Mouse (Mus musculus) lung, postnatal 0 days (tissue): Measurements from ENCODE around the gene Upp2. TPM values are rescaled to one million over a fixed set of nuclear protein-coding genes. Genes with fewer than 3 reads are reported as not detected.

Source experiments
- ATAC-seq: fragments of 200-750 bp; cut with Nextera tagmentation; 2 replicates; pipeline ENCODE4 v1.8.0; 2017; ENCODE audit warnings: moderate library complexity
- DNase-seq: peaks from one replicate; pipeline ENCODE4 v3.0.0-alpha.2; 2016; ENCODE audit warnings: low spot score
- H3K27ac ChIP-seq: fragments of 300-500 bp; sonication (generic); 2 replicates; pipeline ENCODE4 v1.5.1; 2014; ENCODE audit warnings: antibody characterized with exemption, mild to moderate bottlenecking, low read length, mixed read lengths
- H3K27me3 ChIP-seq: fragments of 300-500 bp; sonication (generic); replicated peaks from 2 replicates; pipeline ENCODE4 v1.6.1; 2014; ENCODE audit warnings: low read length, mixed read lengths; ENCODE audit not compliant: insufficient read depth
- H3K36me3 ChIP-seq: fragments of 300-500 bp; sonication (generic); 2 replicates; pipeline ENCODE4 v1.6.1; 2014; ENCODE audit warnings: low read length, mixed read lengths; ENCODE audit not compliant: insufficient read depth
- H3K4me1 ChIP-seq: fragments of 300-500 bp; sonication (generic); 2 replicates; pipeline ENCODE4 v1.6.1; 2014; ENCODE audit warnings: antibody characterized with exemption, low read depth, low read length, mixed read lengths; ENCODE audit not compliant: insufficient read depth
- H3K4me2 ChIP-seq: fragments of 300-500 bp; sonication (generic); replicated peaks from 2 replicates; pipeline ENCODE4 v1.6.1; 2014; ENCODE audit warnings: low read depth, mild to moderate bottlenecking, low read length, moderate library complexity, mixed read lengths
- H3K4me3 ChIP-seq: fragments of 300-500 bp; sonication (generic); 2 replicates; pipeline ENCODE4 v1.5.1; 2014; ENCODE audit warnings: low read depth, low read length
- H3K9ac ChIP-seq: fragments of 300-500 bp; sonication (generic); replicated peaks from 2 replicates; pipeline ENCODE4 v1.6.1; 2014; ENCODE audit warnings: low read depth, mild to moderate bottlenecking
- H3K9me3 ChIP-seq: fragments of 300-500 bp; sonication (generic); 2 replicates; pipeline ENCODE4 v1.6.1; 2016; ENCODE audit warnings: low read length, mixed read lengths
- CTCF ChIP-seq: IDR thresholded peaks from 2 replicates; pipeline ENCODE4 v1.5.1; 2016; ENCODE audit warnings: antibody characterized with exemption, mild to moderate bottlenecking
- EP300 ChIP-seq: IDR thresholded peaks from 2 replicates; pipeline ENCODE4 v1.6.1; 2016; ENCODE audit warnings: antibody characterized with exemption, mild to moderate bottlenecking, control low read depth
- WGBS: fragments of 180-500 bp; shearing (Covaris S2); extraction: QIAGEN DNeasy Blood & Tissue Kit; methylation state at CpG from one replicate; pipeline ENCODE4 v1.1.7; 2014; 5-methylcytosine and 5-hydroxymethylcytosine counted together
- polyA plus RNA-seq: library from polyadenylated mRNA; unstranded; fragments of >200 nt; fragmentation: Nextera tagmentation; extraction: Ambion mirVana; gene quantifications from 2 replicates; pipeline ENCODE4 v1.2.1, GENCODE M21; 2015

Upp2 gene
- polyA plus RNA-seq, 1 experiment from 2014 or later = 6.4 TPM

DNA sequence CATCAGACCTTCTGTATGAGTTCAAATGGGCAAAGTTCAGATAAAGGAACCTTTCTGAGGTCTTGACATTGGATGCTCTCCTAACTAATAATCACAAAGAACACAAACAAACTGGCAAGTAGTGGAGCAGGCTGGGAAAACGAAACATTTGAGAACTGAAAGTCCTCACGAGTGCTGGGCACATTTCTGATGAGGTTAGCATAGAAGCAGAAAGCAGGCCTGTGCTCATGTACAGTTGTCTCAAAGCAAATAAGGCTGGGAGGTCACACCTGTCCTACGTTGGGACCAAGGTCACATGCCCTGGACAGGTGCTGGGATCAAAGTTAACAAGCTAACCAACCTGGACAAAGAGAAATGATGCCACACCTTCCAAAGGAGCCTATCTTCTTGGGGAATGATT, 187.6 kb downstream of the Upp2 start:
- H3K9me3 ChIP-seq = no peaks in the 10 kb centered on the region
- no peak for TF ChIP-seq CTCF
- no peak for TF ChIP-seq EP300
- no peak for DNase-seq
- 52% methylated on average over 3 of the region's 3 CpGs for WGBS
- H3K9ac ChIP-seq = no peak overlapping the region
- H3K27me3 ChIP-seq = no peaks in the 10 kb centered on the region
- H3K27ac ChIP-seq = no peak overlapping the region
- H3K4me3 ChIP-seq = no peak overlapping the region
- H3K4me1 ChIP-seq = no peaks in the 10 kb centered on the region
- no peak for ATAC-seq
- no peak overlapping the region for H3K4me2 ChIP-seq
- H3K36me3 ChIP-seq = no peaks in the 10 kb centered on the region

DNA sequence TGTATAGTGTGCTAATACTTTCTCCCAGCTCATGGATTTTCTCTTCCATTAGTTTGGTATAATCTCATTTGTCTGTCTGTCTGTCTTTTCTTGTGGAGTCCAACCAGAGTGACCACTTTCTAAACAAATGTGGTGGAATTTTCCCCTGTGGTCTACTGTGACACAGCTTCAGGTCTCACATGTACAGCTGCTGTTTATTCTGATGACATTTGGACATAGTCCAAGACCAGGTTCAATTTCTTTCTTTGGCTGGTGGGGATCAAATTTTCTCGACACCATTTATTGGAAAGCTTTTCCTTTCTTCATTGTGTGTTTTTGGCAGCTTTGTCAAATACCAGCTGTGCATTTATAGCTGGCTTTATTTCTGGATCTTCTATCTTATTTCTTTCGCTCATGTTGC, 191.0 kb downstream of the Upp2 start:
- Histone ChIP-seq H3K36me3 (no peaks in the 10 kb centered on the region), H3K9me3 (no peaks in the 10 kb centered on the region), H3K4me1 (no peaks in the 10 kb centered on the region), H3K27me3 (no peaks in the 10 kb centered on the region), H3K27ac (no peak overlapping the region), H3K4me3 (no peak overlapping the region), H3K9ac (no peak overlapping the region), H3K4me2 (no peak overlapping the region)
- DNase-seq (no peak), ATAC-seq (no peak)
- 75% methylated on average over 2 of the region's 2 CpGs for WGBS
- TF ChIP-seq CTCF (no peak), EP300 (no peak)

GRCm38 (mm10) chr2:58759676-58760075, 192.6 kb downstream of the Upp2 start:
- WGBS = 53% methylated on average over 5 of the region's 5 CpGs
- Histone ChIP-seq H3K4me3 (no peak overlapping the region), H3K4me2 (no peak overlapping the region), H3K27ac (no peak overlapping the region), H3K9me3 (no peaks in the 10 kb centered on the region), H3K27me3 (no peaks in the 10 kb centered on the region), H3K36me3 (no peaks in the 10 kb centered on the region), H3K4me1 (no peaks in the 10 kb centered on the region), H3K9ac (no peak overlapping the region)
- no peak for TF ChIP-seq CTCF
- no peak for TF ChIP-seq EP300
- no peak for ATAC-seq
- DNase-seq = no peak

DNA sequence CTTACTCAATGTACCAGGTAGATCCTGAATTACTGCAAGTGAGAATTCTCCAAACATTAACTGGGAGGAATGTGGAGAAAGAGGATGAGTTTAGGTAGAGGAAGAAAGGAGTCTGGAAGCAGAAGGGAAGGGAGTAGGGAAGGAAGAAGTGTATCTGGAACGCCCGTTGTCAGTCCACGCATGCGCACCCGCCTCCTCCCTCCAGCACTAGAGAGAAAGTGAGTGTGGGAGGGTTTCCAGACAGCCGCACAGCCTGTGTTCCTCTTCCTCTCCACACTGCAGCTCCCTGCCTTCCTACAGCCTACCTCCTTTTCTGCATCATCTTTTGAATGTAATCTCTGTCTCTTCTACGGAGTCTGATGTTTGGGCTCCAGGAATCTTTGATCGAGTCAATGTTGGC, 198.0 kb downstream of the Upp2 start:
- DNase-seq (no peak), ATAC-seq (no peak)
- TF ChIP-seq EP300 (no peak), CTCF (no peak)
- no peak overlapping the region for H3K9ac ChIP-seq
- WGBS = 69% methylated on average over 8 of the region's 8 CpGs
- no peak overlapping the region for H3K4me2 ChIP-seq
- H3K4me3 ChIP-seq = no peak overlapping the region
- H3K27me3 ChIP-seq = no peaks in the 10 kb centered on the region
- no peaks in the 10 kb centered on the region for H3K4me1 ChIP-seq
- H3K27ac ChIP-seq = no peak overlapping the region
- H3K36me3 ChIP-seq = no peaks in the 10 kb centered on the region
- H3K9me3 ChIP-seq = no peaks in the 10 kb centered on the region

DNA sequence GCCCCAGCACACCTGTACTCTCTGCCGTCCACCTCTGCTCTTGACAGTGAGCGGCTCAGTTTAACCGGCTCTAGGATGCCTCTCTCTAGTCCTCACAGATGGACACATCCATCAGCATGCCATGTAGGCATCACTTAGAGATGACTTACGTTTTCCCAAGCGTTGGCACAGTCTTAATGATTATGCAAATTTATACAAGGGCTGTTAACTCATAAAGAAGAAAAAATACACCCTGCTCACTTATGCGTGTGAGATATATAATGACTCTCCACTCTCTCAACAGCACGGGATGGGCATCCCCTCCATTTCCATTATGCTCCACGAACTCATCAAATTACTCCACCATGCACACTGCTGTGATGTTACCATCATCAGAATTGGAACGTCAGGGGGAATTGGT, 206.7 kb downstream of the Upp2 start:
- Histone ChIP-seq H3K4me3 (no peak overlapping the region), H3K4me2 (no peak overlapping the region), H3K27me3 (no peaks in the 10 kb centered on the region), H3K4me1 (no peaks in the 10 kb centered on the region), H3K27ac (no peak overlapping the region), H3K9ac (no peak overlapping the region), H3K9me3 (no peaks in the 10 kb centered on the region), H3K36me3 (no peaks in the 10 kb centered on the region)
- ATAC-seq (no peak), DNase-seq (no peak)
- TF ChIP-seq EP300 (no peak), CTCF (no peak)
- WGBS = 85% methylated on average over 9 of the region's 9 CpGs

DNA sequence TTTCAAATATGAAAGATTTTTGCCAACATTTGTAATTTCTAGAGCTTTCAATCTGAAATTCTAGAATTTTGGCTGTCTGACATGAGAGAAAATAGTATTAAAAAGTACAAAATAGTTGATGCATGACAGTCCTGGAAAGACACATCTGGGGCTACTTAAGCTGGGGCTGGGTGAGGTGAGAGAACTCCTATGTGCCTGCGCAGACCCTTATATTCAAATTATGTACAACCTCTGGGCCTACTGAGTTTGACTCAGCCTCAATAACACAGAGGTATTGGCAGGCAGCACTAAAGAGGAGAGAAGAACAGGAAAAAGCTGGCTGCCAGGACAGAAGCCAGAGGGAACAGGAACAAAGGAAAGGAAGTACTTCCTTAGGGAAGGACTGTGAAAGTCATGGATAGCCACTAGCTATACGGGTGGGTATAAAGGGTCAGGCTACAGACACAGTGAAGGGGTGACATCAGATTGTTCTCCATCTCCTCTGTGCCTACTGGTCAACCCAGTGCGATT, 211.9 kb downstream of the Upp2 start:
- 69% methylated on average over 3 of the region's 3 CpGs for WGBS
- Histone ChIP-seq H3K27ac (no peak overlapping the region), H3K27me3 (no peaks in the 10 kb centered on the region), H3K9me3 (no peaks in the 10 kb centered on the region), H3K4me1 (no peaks in the 10 kb centered on the region; the same call in 1 of the 2 replicates), H3K36me3 (no peaks in the 10 kb centered on the region), H3K4me2 (no peak overlapping the region), H3K9ac (no peak overlapping the region), H3K4me3 (no peak overlapping the region)
- DNase-seq (peak; percentile 17), ATAC-seq (peak; percentile 16)
- TF ChIP-seq EP300 (no peak), CTCF (no peak)

DNA sequence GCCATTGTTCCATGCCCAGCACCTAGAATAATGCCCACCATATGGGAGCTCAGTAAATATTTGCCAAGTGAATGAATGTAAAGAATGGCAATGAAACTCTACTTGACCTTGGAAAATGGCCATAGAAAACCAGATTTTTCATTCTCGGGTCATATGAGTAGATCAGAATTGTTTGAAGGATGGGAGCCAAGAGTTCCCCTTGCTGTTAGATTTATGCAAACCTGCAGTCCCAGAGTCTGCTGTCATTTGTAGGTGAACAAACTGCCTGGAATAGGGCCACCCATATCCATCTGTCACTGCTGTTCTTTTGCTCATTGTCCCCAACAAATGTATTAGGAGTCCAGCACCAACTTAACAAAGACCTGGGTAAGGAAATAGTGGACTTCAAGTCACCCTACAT, 216.4 kb downstream of the Upp2 start:
- H3K4me2 ChIP-seq = no peak overlapping the region
- 41% methylated on average over 1 of the region's 1 CpGs for WGBS
- H3K36me3 ChIP-seq = no peaks in the 10 kb centered on the region
- DNase-seq (no peak), ATAC-seq (no peak)
- no peak for TF ChIP-seq CTCF
- TF ChIP-seq EP300 = no peak
- H3K4me1 ChIP-seq = no peaks in the 10 kb centered on the region; the same call in 1 of the 2 replicates
- H3K27ac ChIP-seq = no peak overlapping the region
- H3K9me3 ChIP-seq = no peaks in the 10 kb centered on the region
- no peaks in the 10 kb centered on the region for H3K27me3 ChIP-seq
- H3K9ac ChIP-seq = no peak overlapping the region
- no peak overlapping the region for H3K4me3 ChIP-seq
